Mouse (Mus musculus) ZHBTc4 (cell line): Measurements from ENCODE around the gene Map6.

Experiments
- DNase-seq: peaks from one replicate; pipeline ENCODE4 v3.0.0-alpha.2; 2011; ENCODE audit warnings: low read depth, low spot score

The Map6 gene

GRCm38 (mm10) chr7:99267251-99267896 is at the start of gene Map6:
Gene Map6 (plus strand): TSS chr7:99267447.
- DNase-seq, result peak; percentile 80

GRCm38 (mm10) chr7:99224225-99224624 is 43.0 kb upstream of the Map6 start:
- DNase-seq, result peak; percentile 23

- DNase-seq, result no peak
Observed at GRCm38 (mm10) chr7:99224648-99225190, 42.5 kb upstream of the Map6 start.

- DNase-seq, result no peak
Observed at GRCm38 (mm10) chr7:99225421-99225820, 41.8 kb upstream of the Map6 start.

- DNase-seq, result no peak
Observed at GRCm38 (mm10) chr7:99226662-99227061, 40.6 kb upstream of the Map6 start.

- no peak for DNase-seq
Observed at GRCm38 (mm10) chr7:99227267-99227666, 40.0 kb upstream of the Map6 start.

- no peak for DNase-seq
Observed at GRCm38 (mm10) chr7:99228825-99229224, 38.4 kb upstream of the Map6 start.

- DNase-seq, result peak; percentile 69
Observed at GRCm38 (mm10) chr7:99229411-99229810, 37.8 kb upstream of the Map6 start.

- no peak for DNase-seq
Observed at GRCm38 (mm10) chr7:99230061-99230747, 37.0 kb upstream of the Map6 start.

- DNase-seq, result peak; percentile 58
Observed at GRCm38 (mm10) chr7:99232571-99232970, 34.7 kb upstream of the Map6 start.

GRCm38 (mm10) chr7:99234916-99235315 is 32.3 kb upstream of the Map6 start:
- DNase-seq, result no peak

GRCm38 (mm10) chr7:99235657-99236056 is 31.6 kb upstream of the Map6 start:
- DNase-seq, result no peak

- peak; percentile 37 for DNase-seq
Observed at GRCm38 (mm10) chr7:99236888-99237660, 30.2 kb upstream of the Map6 start.

- no peak for DNase-seq
Observed at GRCm38 (mm10) chr7:99238417-99238816, 28.8 kb upstream of the Map6 start, which contains the start of gene Mogat2. Gene Mogat2 (minus strand): TSS chr7:99238619.

- DNase-seq, result no peak
Observed at GRCm38 (mm10) chr7:99242097-99242496, 25.1 kb upstream of the Map6 start.

- no peak for DNase-seq
Observed at GRCm38 (mm10) chr7:99248157-99248742, 19.0 kb upstream of the Map6 start.

- DNase-seq, result no peak
Observed at GRCm38 (mm10) chr7:99248906-99249581, 18.2 kb upstream of the Map6 start.

- DNase-seq, result peak; percentile 84
Observed at GRCm38 (mm10) chr7:99249582-99249911, 17.7 kb upstream of the Map6 start.

GRCm38 (mm10) chr7:99250386-99250785 is 16.9 kb upstream of the Map6 start:
- peak; percentile 84 for DNase-seq

- no peak for DNase-seq
Observed at GRCm38 (mm10) chr7:99255006-99255405, 12.2 kb upstream of the Map6 start.

GRCm38 (mm10) chr7:99261900-99262299 is 5.3 kb upstream of the Map6 start:
- peak; percentile 81 for DNase-seq
